8 mouse cellular contexts compared by ENCODE assay signal in the genomic region with DNA sequence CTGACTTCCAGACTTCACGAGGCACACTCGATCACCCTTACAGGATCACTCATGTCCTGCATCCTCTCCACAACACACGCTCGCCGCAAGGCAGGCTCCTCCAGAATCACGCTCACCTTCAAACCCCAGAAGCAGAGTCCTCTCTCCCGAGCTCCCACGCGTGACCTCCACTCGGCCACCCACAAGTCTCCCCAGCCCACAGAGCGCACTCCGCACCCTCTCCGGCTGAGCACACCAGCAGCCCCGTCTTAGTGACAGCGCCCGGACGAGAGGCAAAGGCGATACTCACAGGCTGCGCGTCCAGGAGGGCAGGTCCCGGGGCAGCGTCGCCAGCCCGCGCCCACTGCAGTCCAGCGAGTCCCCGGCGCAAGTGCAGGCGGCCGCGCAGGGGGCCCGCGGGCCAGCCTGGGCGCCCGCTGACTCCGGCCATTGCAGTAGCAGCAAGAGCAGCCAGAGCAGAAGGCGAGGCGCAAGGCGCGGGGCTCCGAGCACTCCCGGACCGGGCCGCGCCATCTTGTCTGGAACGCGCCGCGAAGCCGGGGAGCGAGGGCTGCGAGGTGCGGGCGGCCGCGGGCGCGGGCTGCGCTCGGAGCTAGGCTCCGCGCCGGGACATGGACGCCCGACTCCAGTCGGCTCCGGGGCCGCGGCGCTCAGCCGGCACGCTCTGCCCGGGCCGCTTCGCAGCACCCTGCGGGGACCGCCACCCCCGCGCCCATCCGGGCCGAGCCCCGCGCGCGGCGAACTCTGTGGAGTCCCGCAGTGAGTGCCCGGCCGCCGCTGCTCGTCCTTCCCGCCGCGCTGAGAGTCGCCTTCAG. TPM values are rescaled to one million over a fixed set of nuclear protein-coding genes. Genes with fewer than 3 reads are reported as not detected.
A peak's percentile ranks its signal among the peaks of the same experiment; 100 is the strongest.
DNase-seq lines count a peak whose midpoint lies in the region; ATAC-seq and TF ChIP-seq lines count a peak whose summit lies in the region.

No protein-coding gene starts in this region.

- POLR2A ChIA-PET in Patski (lab: Charles Lee): interaction anchor here (0.9 to 1.8 kb wide), 6 partner anchors 51 to 270 kb away, joined by 3 to 7 read pairs (median 4); no protein-coding TSS in a partner anchor

- H3K9me3 ChIP-seq in embryonic facial prominence, embryonic 11.5 days (replicated peaks; ENCODE audit: control insufficient read depth, low read length): no peaks in the 10 kb centered on the region
- no peaks in the 10 kb centered on the region for H3K9me3 ChIP-seq in heart, embryonic 13.5 days
- H3K9me3 ChIP-seq in kidney, postnatal 0 days (replicated peaks; ENCODE audit: low read length): no peaks in the 10 kb centered on the region
- H3K9me3 ChIP-seq in megakaryocyte, embryonic 14.5 days: peaks cover 10% of the 10 kb centered on the region; the same call in 1 of the 2 replicates

- in situ Hi-C loops in Patski (cut with MboI; ENCODE audit: low pct_unique_long_range_greater_than_20kb): loop anchor here (5.0 kb wide), 2 partner anchors 37 to 67 kb away; no protein-coding TSS in a partner anchor

- DNase-seq in Patski (ENCODE audit: low read depth, low spot score): no peak
- peak; percentile 52 for DNase-seq in embryonic facial prominence, embryonic 11.5 days (ENCODE audit: low spot score)
- no peak for DNase-seq in kidney, postnatal 0 days (ENCODE audit: low spot score)
- DNase-seq in spleen, postnatal 10 days (ENCODE audit: low spot score in 2 of 2): peak; percentile 55 to 58
- DNase-seq in ovary, postnatal 14 days (ENCODE audit: low spot score): no peak

- H3K4me1 ChIP-seq in embryonic facial prominence, embryonic 11.5 days (ENCODE audit: control insufficient read depth, insufficient read depth, low read length): no peaks in the 10 kb centered on the region
- H3K4me1 ChIP-seq in heart, embryonic 13.5 days: peaks cover 59% of the 10 kb centered on the region
- peaks cover 14% of the 10 kb centered on the region for H3K4me1 ChIP-seq in kidney, postnatal 0 days (replicated peaks; ENCODE audit: insufficient read depth, low read length)
- H3K4me1 ChIP-seq in megakaryocyte, embryonic 14.5 days: peaks cover 20% of the 10 kb centered on the region

- CTCF ChIA-PET in Patski (lab: Charles Lee): interaction anchor here (1.0 to 1.4 kb wide), 3 partner anchors 21 to 137 kb away, joined by 3 to 4 read pairs (median 3); no protein-coding TSS in a partner anchor

- under 1% methylated on average over 77 of the region's 95 CpGs for WGBS in embryonic facial prominence, embryonic 11.5 days
- under 1% methylated on average over 85 of the region's 95 CpGs for WGBS in heart, embryonic 13.5 days
- WGBS in kidney, postnatal 0 days: under 1% methylated on average over 78 of the region's 95 CpGs

- peak overlapping the region; percentile 94 for H3K4me2 ChIP-seq in embryonic facial prominence, embryonic 11.5 days (ENCODE audit: low read depth, low read length)
- peak overlapping the region; percentile 95 for H3K4me2 ChIP-seq in heart, embryonic 13.5 days
- H3K4me2 ChIP-seq in kidney, postnatal 0 days (ENCODE audit: low read length): peak overlapping the region; percentile 97

- H3K27ac ChIP-seq in embryonic facial prominence, embryonic 11.5 days (replicated peaks; ENCODE audit: low read depth, low read length): peak overlapping the region; percentile 61
- H3K27ac ChIP-seq in heart, embryonic 13.5 days (replicated peaks): peak overlapping the region; percentile 90
- H3K27ac ChIP-seq in kidney, postnatal 0 days: peak overlapping the region; percentile 78

- peak overlapping the region; percentile 91 for H3K4me3 ChIP-seq in embryonic facial prominence, embryonic 11.5 days (ENCODE audit: low read depth, low read length)
- peak overlapping the region; percentile 94 for H3K4me3 ChIP-seq in heart, embryonic 13.5 days
- peak overlapping the region; percentile 82 for H3K4me3 ChIP-seq in kidney, postnatal 0 days (replicated peaks; ENCODE audit: low read depth, low read length)
- H3K4me3 ChIP-seq in megakaryocyte, embryonic 14.5 days (replicated peaks): peak overlapping the region; percentile 87

- no peaks in the 10 kb centered on the region for H3K27me3 ChIP-seq in Patski
- peaks cover 2% of the 10 kb centered on the region; the same call in 1 of the 2 replicates for H3K27me3 ChIP-seq in embryonic facial prominence, embryonic 11.5 days (ENCODE audit: control insufficient read depth, insufficient read depth, low read length)
- H3K27me3 ChIP-seq in heart, embryonic 13.5 days (replicated peaks): 0 out of 2 replicates have a peak, but pooled peaks cover 6% of the 10 kb centered on the region
- H3K27me3 ChIP-seq in kidney, postnatal 0 days (ENCODE audit: insufficient read depth, low read length): no peaks in the 10 kb centered on the region
- H3K27me3 ChIP-seq in megakaryocyte, embryonic 14.5 days (replicated peaks): peaks cover 85% of the 10 kb centered on the region

- no peak for TF ChIP-seq CTCF in Patski (IDR thresholded peaks at IDR 0.05)
- no peak for TF ChIP-seq CTCF in kidney, postnatal 0 days (IDR thresholded peaks at IDR 0.05; ENCODE audit: low read depth)

- peak; percentile 7 for ATAC-seq in CD4-positive, CD25-positive, alpha-beta regulatory T cell, adult 4 months
- ATAC-seq in Patski: peak; percentile 10
- peak; percentile 61 for ATAC-seq in embryonic facial prominence, embryonic 11.5 days (replicated peaks; ENCODE audit: insufficient number of reproducible peaks, low FRiP score, low TSS enrichment, low read depth)
- peak; percentile 15 for ATAC-seq in heart, embryonic 13.5 days (ENCODE audit: extremely low read depth, insufficient number of reproducible peaks, low FRiP score, low TSS enrichment)
- ATAC-seq in kidney, postnatal 0 days (replicated peaks; ENCODE audit: low FRiP score, low read depth): peak; percentile 44

- H3K36me3 ChIP-seq in embryonic facial prominence, embryonic 11.5 days (replicated peaks; ENCODE audit: control insufficient read depth, insufficient read depth, low read depth, low read length): no peaks in the 10 kb centered on the region
- no peaks in the 10 kb centered on the region for H3K36me3 ChIP-seq in heart, embryonic 13.5 days
- H3K36me3 ChIP-seq in kidney, postnatal 0 days (ENCODE audit: insufficient read depth, low read length): no peaks in the 10 kb centered on the region
- no peaks in the 10 kb centered on the region for H3K36me3 ChIP-seq in megakaryocyte, embryonic 14.5 days (replicated peaks; ENCODE audit: low read length)

- H3K9ac ChIP-seq in embryonic facial prominence, embryonic 11.5 days (replicated peaks; ENCODE audit: low read length): peak overlapping the region; percentile 89
- peak overlapping the region; percentile 97 for H3K9ac ChIP-seq in heart, embryonic 13.5 days
- H3K9ac ChIP-seq in kidney, postnatal 0 days (ENCODE audit: low read depth, low read length): peak overlapping the region; percentile 81

RNA-seq across cellular contexts. Expression of a gene that starts 0.6 kb away (rescaled TPM):
- polyA plus RNA-seq in CD4-positive, CD25-positive, alpha-beta regulatory T cell, adult 4 months (2017; shearing (Covaris generic)): 10 to 100 TPM; 30.8 to 38.6 TPM
- 45.8 TPM for polyA plus RNA-seq in Patski (2021)
- 15.1 and 17.2 TPM in 2 replicates for polyA plus RNA-seq in embryonic facial prominence, embryonic 11.5 days (2014; fragmentation: Nextera tagmentation; extraction: Ambion mirVana)
- polyA plus RNA-seq in heart, embryonic 13.5 days (2015; fragmentation: Nextera tagmentation; extraction: Ambion mirVana): 8.1 and 8.3 TPM in 2 replicates
- 6.1 and 8.3 TPM in 2 replicates for polyA plus RNA-seq in kidney, postnatal 0 days (2015; fragmentation: Nextera tagmentation; extraction: Ambion mirVana)
- 0.06 TPM in 1 of 2 replicates, not detected in the other for polyA plus RNA-seq in megakaryocyte, embryonic 14.5 days (2012; ENCODE audit: insufficient read depth, low replicate concordance)

Comparison
In these comparisons a context has a peak if more than half of its experiments do, and no peak if none do; other contexts are left out.
1. ATAC-seq: peak in every context shown above with its lines; median percentile 61 in embryonic facial prominence, embryonic 11.5 days; 44 in kidney, postnatal 0 days; 15 in heart, embryonic 13.5 days; 10 in Patski; 7 in CD4-positive, CD25-positive, alpha-beta regulatory T cell, adult 4 months.
2. DNase-seq: peak in embryonic facial prominence, embryonic 11.5 days (single experiment) and spleen, postnatal 10 days (2 of 2); none in Patski (single experiment), kidney, postnatal 0 days (single experiment) and ovary, postnatal 14 days (single experiment).
3. Peak in every context shown above with its lines, with median percentiles within 50 percentile points of each other: H3K27ac ChIP-seq, H3K4me2 ChIP-seq, H3K4me3 ChIP-seq and H3K9ac ChIP-seq.